In the genomic region with DNA sequence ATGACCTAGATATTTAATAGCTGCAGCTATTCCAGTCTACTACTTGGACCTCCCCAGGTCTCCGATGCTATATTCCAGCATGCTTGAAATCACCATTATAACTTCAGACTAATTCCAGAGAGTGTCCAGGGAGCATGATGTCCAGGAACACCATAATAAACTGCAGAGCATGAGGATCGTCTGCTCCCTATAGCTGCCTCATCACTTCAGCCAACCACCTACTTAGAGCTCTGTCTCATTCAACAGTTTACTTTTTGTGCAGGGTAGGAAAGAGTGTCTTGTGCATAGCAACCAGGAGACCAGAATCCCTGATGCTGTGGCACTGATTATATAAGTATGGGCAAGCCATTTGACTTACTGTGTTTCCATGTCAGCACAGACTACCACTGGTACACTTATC, we compare ENCODE assay signal across 23 mouse cellular contexts.
DNase-seq lines count a peak whose midpoint lies in the region; ATAC-seq and TF ChIP-seq lines count a peak whose summit lies in the region.
"Had no signal": no experiment of that assay in that cellular context is flagged by ENCODE, and none has a peak within 500 bp of the region (broad histone marks: within the 10 kb centered on the region; RNA-seq: fewer than 3 reads in every experiment).

No protein-coding gene starts in this region.

- WGBS in midbrain, postnatal 0 days, result 83% methylated on average over 2 of the region's 2 CpGs
- WGBS in midbrain, embryonic 11.5 days, result 86% methylated on average over 2 of the region's 2 CpGs
- 64% methylated on average over 2 of the region's 2 CpGs for WGBS in neural tube, embryonic 15.5 days

- no peaks in the 10 kb centered on the region for H3K4me1 ChIP-seq in midbrain, postnatal 0 days (ENCODE audit: insufficient read depth, low read length)
- no peaks in the 10 kb centered on the region; the same call in 1 of the 2 replicates for H3K4me1 ChIP-seq in midbrain, embryonic 11.5 days (ENCODE audit: control insufficient read depth, insufficient read depth, low read length)
- no peaks in the 10 kb centered on the region for H3K4me1 ChIP-seq in neural tube, embryonic 15.5 days
- H3K4me1 ChIP-seq: embryonic facial prominence, embryonic 10.5 days; forebrain, embryonic 13.5 days had no signal

- no peaks in the 10 kb centered on the region for H3K9me3 ChIP-seq in midbrain, postnatal 0 days (ENCODE audit: low read length)
- no peaks in the 10 kb centered on the region for H3K9me3 ChIP-seq in midbrain, embryonic 11.5 days (ENCODE audit: control insufficient read depth, low read length)
- H3K9me3 ChIP-seq in neural tube, embryonic 15.5 days (replicated peaks), result no peaks in the 10 kb centered on the region
- H3K9me3 ChIP-seq: embryonic facial prominence, embryonic 10.5 days; forebrain, embryonic 13.5 days; G1E had no signal

- no peaks in the 10 kb centered on the region for H3K27me3 ChIP-seq in midbrain, postnatal 0 days (ENCODE audit: insufficient read depth, low read length)
- H3K27me3 ChIP-seq in midbrain, embryonic 11.5 days (ENCODE audit: control insufficient read depth, insufficient read depth, low read length), result no peaks in the 10 kb centered on the region
- H3K27me3 ChIP-seq in neural tube, embryonic 15.5 days (replicated peaks), result no peaks in the 10 kb centered on the region
- H3K27me3 ChIP-seq: forebrain, embryonic 13.5 days had no signal

- ATAC-seq in midbrain, postnatal 0 days (ENCODE audit: low FRiP score), result no peak
- no peak for ATAC-seq in midbrain, embryonic 11.5 days (ENCODE audit: low FRiP score)
- ATAC-seq in neural tube, embryonic 15.5 days (ENCODE audit: low FRiP score), result peak; percentile 83
- ATAC-seq: CD4-positive, CD25-positive, alpha-beta regulatory T cell, adult 4 months; forebrain, embryonic 13.5 days; forebrain, postnatal 0 days; inflammation-experienced regulatory T-cells, adult 6 months; intestine, postnatal 0 days had no signal

- DNase-seq in gastrocnemius, adult 2 months, result peak; percentile 19
- no peak for DNase-seq in gastrocnemius, postnatal 36 days
- DNase-seq in midbrain, postnatal 0 days (ENCODE audit: low spot score), result peak; percentile 16
- no peak for DNase-seq in midbrain, embryonic 11.5 days (ENCODE audit: low spot score, missing footprints)
- DNase-seq in B cell, adult 2 months, result no peak
- DNase-seq: adrenal gland, adult 8-10 months; adrenal gland, postnatal 36 days; cerebellum, adult 18-20 months; cerebellum, adult 9-11 months; cerebellum, postnatal 36 days; forebrain, postnatal 0 days; gastrocnemius, postnatal 14 days; heart, adult 11 months; heart, postnatal 10 days; heart, postnatal 4 days had no signal

- peak overlapping the region; percentile 66 for H3K27ac ChIP-seq in gastrocnemius, adult 2 months
- H3K27ac ChIP-seq in midbrain, postnatal 0 days (ENCODE audit: low read depth, low read length), result no peak overlapping the region
- no peak overlapping the region for H3K27ac ChIP-seq in midbrain, embryonic 11.5 days (ENCODE audit: low read depth, low read length)
- H3K27ac ChIP-seq in neural tube, embryonic 15.5 days (replicated peaks), result no peak overlapping the region
- H3K27ac ChIP-seq: embryonic facial prominence, embryonic 10.5 days; forebrain, embryonic 13.5 days; hindbrain, embryonic 14.5 days had no signal

- no peak overlapping the region for H3K4me3 ChIP-seq in gastrocnemius, adult 2 months
- H3K4me3 ChIP-seq in midbrain, postnatal 0 days (ENCODE audit: low read depth, low read length), result no peak overlapping the region
- no peak overlapping the region for H3K4me3 ChIP-seq in midbrain, embryonic 11.5 days (ENCODE audit: low read depth, low read length)
- no peak overlapping the region for H3K4me3 ChIP-seq in neural tube, embryonic 15.5 days (replicated peaks)
- H3K4me3 ChIP-seq: embryonic facial prominence, embryonic 10.5 days; forebrain, embryonic 13.5 days had no signal

- H3K36me3 ChIP-seq in midbrain, postnatal 0 days (ENCODE audit: insufficient read depth, low read length), result no peaks in the 10 kb centered on the region
- no peaks in the 10 kb centered on the region for H3K36me3 ChIP-seq in midbrain, embryonic 11.5 days (ENCODE audit: control insufficient read depth, insufficient read depth, low read length)
- no peaks in the 10 kb centered on the region for H3K36me3 ChIP-seq in neural tube, embryonic 15.5 days
- H3K36me3 ChIP-seq: embryonic facial prominence, embryonic 10.5 days; G1E had no signal

- H3K4me2 ChIP-seq in midbrain, postnatal 0 days (ENCODE audit: low read depth, low read length, poor library complexity, severe bottlenecking), result no peak overlapping the region
- H3K4me2 ChIP-seq in midbrain, embryonic 11.5 days, result no peak overlapping the region
- no peak overlapping the region for H3K4me2 ChIP-seq in neural tube, embryonic 15.5 days
- H3K4me2 ChIP-seq: forebrain, embryonic 13.5 days; hindbrain, embryonic 14.5 days had no signal

- no peak for TF ChIP-seq CTCF in gastrocnemius, adult 2 months (IDR thresholded peaks at IDR 0.05)
- no peak for TF ChIP-seq CTCF in midbrain, postnatal 0 days (IDR thresholded peaks at IDR 0.05)

- H3K9ac ChIP-seq in midbrain, postnatal 0 days (replicated peaks; ENCODE audit: low read length, poor library complexity, severe bottlenecking), result no peak overlapping the region
- no peak overlapping the region for H3K9ac ChIP-seq in midbrain, embryonic 11.5 days (ENCODE audit: low read length)
- no peak overlapping the region for H3K9ac ChIP-seq in neural tube, embryonic 15.5 days (replicated peaks)
- H3K9ac ChIP-seq: forebrain, embryonic 13.5 days; forebrain, postnatal 0 days; hindbrain, embryonic 14.5 days had no signal

- intact Hi-C loops in gastrocnemius, adult 2 months (cut with DNase I), result loop anchor here (10.0 kb wide), 1 partner anchor 80 kb away; no protein-coding TSS in a partner anchor
- intact Hi-C loops in gastrocnemius, postnatal 36 days (cut with DNase I), result no loop called here

Comparison
In these comparisons a context has a peak if more than half of its experiments do, and no peak if none do; other contexts are left out.
1. DNase-seq: peak in gastrocnemius, adult 2 months (single experiment) and midbrain, postnatal 0 days (single experiment); none in gastrocnemius, postnatal 36 days (0 of 2), midbrain, embryonic 11.5 days (single experiment) and B cell, adult 2 months (0 of 2).